Mouse (Mus musculus) thymus, adult 2 months (tissue): ENCODE measurements around the gene Pnpla5.

ENCODE experiments used
- CTCF ChIP-seq: fragments of 200-500 bp; IDR thresholded peaks from 2 replicates; pipeline ENCODE4 v1.5.1; 2012; ENCODE audit warnings: mild to moderate bottlenecking, control low read depth, low read length, moderate library complexity, borderline replicate concordance; ENCODE audit not compliant: control insufficient read depth, poor library complexity, insufficient read depth; ENCODE audit errors: extremely low read depth
- POLR2A ChIP-seq: fragments of 200-500 bp; IDR thresholded peaks from 2 replicates; pipeline ENCODE4 v1.6.1; 2012; ENCODE audit warnings: mild to moderate bottlenecking, low read length, control low read depth, moderate library complexity; ENCODE audit not compliant: control insufficient read depth, poor library complexity, insufficient read depth; ENCODE audit errors: extremely low read depth

DNA sequence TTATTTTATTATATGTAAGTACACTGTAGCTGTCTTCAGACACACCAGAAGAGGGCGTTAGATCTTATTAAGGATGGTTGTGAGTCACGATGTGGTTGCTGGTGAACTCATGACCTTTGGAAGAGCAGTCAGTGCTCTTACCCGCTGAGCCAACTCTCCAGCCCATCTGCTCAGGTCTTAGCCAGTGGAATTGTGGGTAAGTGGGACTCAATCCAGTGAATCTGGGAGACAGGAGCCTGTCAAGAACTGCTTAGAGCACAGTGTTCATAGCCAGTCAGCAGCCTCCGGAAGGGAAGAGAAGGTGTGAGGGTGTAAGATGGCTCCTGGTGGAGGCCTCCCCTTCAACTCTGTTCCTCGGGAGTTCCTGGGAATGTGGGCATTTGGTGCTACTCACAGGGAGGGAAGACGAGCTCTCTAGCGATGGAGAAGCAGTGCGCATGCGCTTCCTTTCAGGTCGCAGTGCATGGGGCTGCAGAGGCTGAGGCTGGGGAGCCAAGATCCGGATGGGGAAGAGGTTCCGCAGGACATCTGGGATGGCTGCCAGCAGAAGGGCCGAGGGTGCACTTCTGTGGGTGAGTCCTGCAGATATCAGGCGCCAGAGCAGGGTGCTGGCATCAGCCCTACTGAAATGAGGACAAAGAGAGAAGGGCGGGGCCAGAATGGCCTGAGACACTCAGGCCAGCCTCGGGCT lies 8.3 kb upstream of the Pnpla5 start:
- no peak for TF ChIP-seq POLR2A
- no peak for TF ChIP-seq CTCF
